Mouse (Mus musculus): Measurements from ENCODE around the gene Fmod.

Gene Fmod

DNA sequence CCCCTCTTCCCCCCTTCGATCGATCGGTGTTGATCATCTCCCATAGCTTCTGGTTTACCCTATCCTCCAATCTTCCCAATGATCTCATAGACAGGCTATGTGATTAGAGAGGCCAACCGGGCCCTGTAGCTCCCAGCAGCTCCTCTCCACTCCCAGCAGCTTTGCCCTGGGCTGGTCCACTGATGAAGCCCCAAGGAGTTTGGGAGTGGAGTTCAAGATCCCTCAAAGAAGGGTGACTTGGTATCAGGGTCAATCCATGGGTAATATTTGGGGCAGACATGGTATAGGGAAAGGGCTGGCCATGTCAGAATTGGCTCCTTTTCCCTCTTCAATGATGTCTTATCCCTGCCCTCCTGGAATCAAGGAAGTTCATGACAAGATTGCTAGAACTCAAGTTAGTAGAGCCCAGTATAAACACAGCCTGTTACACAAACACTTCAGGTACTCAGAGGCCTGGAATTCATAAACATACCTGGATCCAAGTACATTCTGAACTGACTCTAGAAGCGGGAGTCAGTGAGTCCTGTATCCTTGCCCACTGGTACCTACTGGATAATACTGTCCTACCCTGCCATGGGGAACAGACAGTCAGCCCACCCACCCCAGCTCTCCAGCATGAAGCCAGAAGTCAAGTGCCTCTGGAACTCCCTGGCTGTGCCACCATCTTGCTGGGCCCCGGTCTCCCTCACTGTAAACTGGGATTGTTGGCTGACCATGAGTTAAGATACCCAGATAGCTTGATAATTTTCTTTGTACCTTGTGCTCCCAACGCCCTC lies 60.2 kb downstream of the Fmod start:
- DNase-seq: peak; percentile 33 to 73

All from lung, adult 18-20 months (tissue).